In genomic region chr1:30895366-30895765, GRCm38 (mm10) we compare ENCODE assay signal across 4 mouse cellular contexts.
DNase-seq lines count a peak whose midpoint lies in the region.

No protein-coding gene starts in this region.

- peak; percentile 69 for DNase-seq in ES-CJ7 (ENCODE audit: low read depth, low spot score)
- DNase-seq in R1 (ENCODE audit: low read depth, low spot score): peak; percentile 83
- peak; percentile 72 for DNase-seq in ZHBTc4 (ENCODE audit: low read depth, low spot score)
- DNase-seq in heart, adult 11 months: peak; percentile 5

Comparison
In these comparisons a context has a peak if more than half of its experiments do, and no peak if none do; other contexts are left out.
1. Peak in every context shown above with its lines: DNase-seq.
2. DNase-seq: peak in every context shown above with its lines; median percentile 83 in R1; 72 in ZHBTc4; 69 in ES-CJ7; 5 in heart, adult 11 months.